Mouse (Mus musculus) mouse embryonic stem cell (cell line): Measurements from ENCODE around the gene Sbk2.

Experiments
- in situ Hi-C, 2 experiments: fragments of 300-500 bp; cut with MboI; formaldehyde crosslinking; loops; 1 replicate in 1 of 2; 3 replicates in 1 of 2; pipeline ENCODE4 v1.14.3; 2019 to 2020; ENCODE audit warnings: low sequenced_read_pairs in 2 of 2, low pct_unique_long_range_greater_than_20kb in 1 of 2, mixed read lengths in 1 of 2; ENCODE audit not compliant: unreplicated experiment in 1 of 2

Sbk2 gene

DNA sequence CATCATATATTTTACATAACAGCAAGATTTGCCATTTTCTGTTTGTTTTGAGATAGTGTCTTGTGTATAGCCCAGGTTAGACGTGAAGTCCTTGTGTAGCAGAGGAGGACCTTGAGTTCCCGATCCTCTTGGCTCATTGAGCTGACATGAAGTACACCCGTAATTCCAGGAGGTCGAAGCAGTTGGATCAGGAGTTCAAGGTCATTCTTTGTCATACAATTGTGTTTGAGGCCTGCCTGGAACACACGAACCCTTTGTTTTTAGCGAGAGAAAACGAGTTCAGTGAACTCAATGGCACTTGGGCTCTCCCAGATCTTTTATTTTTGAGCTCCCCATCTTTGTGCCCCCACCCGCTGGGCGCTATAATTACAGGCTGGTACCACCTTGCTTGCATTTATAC lies 61.8 kb downstream of the Sbk2 start:
- in situ Hi-C loops, result no loop called here

DNA sequence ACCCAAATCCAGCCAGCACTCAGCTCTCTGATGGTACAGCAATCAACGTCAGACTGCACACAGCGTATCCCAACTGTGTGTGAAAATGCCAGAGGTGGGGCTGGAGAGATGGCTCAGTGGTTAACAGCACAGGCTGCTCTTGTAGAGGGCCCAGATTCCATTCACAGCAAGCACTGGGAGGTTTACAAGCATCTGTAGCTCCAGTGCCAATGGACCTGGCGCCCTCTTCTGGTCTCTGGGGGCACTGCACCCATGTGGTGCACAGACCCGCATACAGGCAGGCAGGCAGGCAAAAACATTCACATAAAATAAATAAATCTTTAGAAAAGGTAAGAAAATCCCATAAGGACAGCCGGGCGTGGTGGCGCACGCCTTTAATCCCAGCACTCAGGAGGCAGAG lies 63.0 kb downstream of the Sbk2 start:
- in situ Hi-C loops, result no loop called here

DNA sequence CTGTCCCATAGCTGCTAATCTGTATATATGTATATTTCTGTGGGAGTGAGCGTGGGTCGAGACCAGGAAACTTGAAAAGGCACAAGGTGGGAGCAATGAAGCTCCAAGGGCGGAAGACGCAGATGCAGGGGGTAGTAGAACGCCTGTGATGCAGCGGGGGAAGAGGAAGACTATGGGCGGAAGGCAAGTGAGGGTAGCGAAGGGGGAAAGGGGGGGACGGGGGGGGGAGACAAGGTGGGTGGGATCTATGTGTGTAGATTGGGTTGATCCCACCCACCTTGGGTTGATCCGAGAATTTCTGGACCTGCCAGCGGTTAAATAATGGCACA lies 63.7 kb downstream of the Sbk2 start:
- in situ Hi-C loops, result no loop called here

DNA sequence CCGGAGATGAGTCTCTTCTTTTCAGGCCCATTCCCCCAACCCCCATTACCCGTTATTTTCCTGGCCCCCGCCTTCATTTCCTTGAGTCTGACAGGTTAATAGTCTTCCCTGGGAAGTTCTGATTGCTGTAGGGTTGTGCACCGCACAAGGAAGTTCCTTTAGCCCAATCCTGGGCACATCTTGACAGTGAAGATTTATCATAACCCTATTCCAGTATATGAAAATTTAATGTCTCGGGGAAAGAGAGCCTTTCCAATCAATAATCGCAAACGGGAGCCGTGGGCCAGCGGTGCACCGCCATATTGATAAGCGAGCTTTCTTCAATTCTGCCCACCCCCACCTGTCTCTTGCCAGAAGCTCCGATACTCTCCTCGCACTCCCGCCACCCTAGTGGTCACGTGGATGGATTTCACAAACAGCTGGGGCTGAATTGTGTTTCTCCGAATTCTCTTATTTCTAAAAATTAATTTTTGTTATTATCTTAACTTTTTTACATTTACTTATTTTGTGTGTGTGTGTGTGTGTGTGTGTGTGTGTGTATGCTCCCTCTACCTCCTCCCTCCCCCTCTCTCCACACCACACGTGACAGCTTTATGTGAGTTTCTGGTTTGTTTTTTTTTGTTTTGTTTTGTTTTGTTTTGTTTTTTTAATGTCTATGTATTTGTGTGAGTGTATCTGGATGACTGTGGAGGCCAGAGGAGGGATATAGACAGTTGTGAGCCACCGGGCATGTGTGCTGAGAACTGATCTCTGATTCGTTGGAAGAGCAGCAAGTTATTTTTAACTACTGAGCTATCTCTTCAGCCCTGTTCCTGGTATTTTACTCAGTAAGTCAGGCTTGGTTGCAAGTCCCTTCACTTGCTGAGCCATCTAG lies 64.3 kb downstream of the Sbk2 start:
- in situ Hi-C loops, result loop anchor here in 1 of 2 experiments (5.0 kb wide), 1 partner anchor 38 kb away; no protein-coding TSS in a partner anchor

DNA sequence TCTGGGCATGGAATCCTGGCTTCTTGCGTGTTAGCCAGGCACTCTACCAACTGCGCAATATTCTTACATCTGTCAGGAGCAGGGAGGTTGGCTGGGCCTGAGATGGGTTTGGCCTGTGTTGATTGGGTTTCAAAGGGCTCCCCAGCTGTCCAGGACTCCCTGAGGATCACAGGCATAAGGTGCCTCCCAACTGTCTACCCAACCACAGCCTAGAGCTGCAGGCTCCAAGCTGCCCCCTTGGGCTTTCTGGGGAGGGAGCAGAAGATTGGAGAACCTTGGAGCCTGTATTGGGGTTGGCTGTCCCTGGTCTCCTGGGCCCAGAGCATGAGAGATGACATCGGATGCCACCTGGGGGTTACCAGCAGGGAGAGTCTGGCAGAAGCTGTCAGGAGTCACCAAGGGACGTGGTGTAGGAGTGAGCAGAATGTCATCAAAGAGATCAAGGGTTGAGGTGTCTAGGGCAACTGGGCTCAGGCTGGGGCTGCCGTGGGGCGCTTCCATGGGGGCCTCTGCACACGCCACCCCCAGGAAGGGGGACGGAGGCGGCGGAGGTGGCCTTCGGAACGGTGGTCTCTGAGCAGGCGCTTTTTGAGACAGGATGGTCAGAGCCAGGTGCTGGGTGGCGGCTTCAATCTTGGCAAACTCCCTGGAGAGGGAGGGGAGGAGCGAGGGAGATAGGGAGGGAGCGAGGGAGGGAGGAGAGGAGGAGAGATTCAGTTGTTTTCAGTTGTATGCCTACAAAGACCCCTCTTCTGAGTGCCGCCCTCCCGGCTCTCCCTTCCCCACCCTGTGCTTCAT lies 65.2 kb downstream of the Sbk2 start:
- in situ Hi-C loops, result loop anchor here in 1 of 2 experiments (5.0 kb wide), 1 partner anchor 37 kb away; no protein-coding TSS in a partner anchor

DNA sequence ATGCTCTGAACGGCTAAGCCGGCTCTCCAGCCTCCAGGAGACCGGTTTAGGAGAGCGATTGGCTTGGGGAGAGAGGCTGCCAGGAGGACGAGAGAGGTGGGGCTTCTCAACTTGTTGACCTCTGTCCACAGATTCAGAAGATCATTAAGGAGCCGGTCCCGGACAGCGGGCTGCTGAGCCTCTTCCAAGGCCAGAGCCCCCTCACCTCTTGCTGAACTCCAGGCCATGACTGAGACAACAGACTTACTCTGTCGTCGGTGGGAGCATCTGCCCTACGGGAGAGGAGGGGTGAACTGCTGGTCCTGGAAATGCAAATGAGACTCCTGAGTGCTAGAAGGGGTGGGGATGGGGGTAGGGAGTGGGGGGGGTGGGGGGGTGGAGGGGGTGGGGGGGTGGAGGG lies 69.0 kb downstream of the Sbk2 start:
- in situ Hi-C loops, result loop anchor here in 1 of 2 experiments (5.0 kb wide), 1 partner anchor 33 kb away; no protein-coding TSS in a partner anchor
